Mouse (Mus musculus) E14TG2a.4 (cell line): ENCODE data around the gene Garnl3.

Source experiments
- CTCF ChIP-seq: conservative IDR thresholded peaks from 2 replicates; pipeline ENCODE4 v1.5.1; 2014; ENCODE audit warnings: low read length
- POU5F1 ChIP-seq: IDR thresholded peaks from 2 replicates; pipeline ENCODE4 v1.6.1; 2014; ENCODE audit warnings: low read length, borderline replicate concordance

DNA sequence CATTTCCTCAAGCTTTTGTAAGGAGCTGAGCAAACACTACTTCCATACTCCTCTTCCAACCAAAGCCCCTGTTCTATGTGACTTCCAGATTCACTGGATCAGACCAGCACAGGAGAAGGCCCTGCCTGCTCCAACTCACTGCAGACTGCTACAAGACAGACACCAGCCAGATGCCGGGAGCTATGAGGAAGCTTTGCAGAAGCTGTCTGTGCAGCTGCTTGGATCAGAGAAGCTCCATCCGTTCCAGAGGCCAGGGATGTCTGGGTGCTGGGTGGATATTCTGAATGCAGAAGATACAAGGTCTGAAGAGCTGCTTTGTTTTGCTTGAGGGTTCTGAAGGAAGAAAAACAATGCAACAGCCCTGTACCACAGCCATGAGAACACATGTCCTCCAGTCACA lies 59.1 kb downstream of the Garnl3 start:
- TF ChIP-seq CTCF (no peak), POU5F1 (no peak)
